Mouse (Mus musculus): ENCODE measurements around the gene Rfx1. TPM values are rescaled to one million over a fixed set of nuclear protein-coding genes. Genes with fewer than 3 reads are reported as not detected.

Gene Rfx1
- 2.3 TPM for polyA plus RNA-seq (2014; fragmentation: Illumina TruSeq; extraction: RNeasy Lipid Tissue Mini Kit (QIAGEN cat#74804); ENCODE audit: low read depth, low replicate concordance)

DNA sequence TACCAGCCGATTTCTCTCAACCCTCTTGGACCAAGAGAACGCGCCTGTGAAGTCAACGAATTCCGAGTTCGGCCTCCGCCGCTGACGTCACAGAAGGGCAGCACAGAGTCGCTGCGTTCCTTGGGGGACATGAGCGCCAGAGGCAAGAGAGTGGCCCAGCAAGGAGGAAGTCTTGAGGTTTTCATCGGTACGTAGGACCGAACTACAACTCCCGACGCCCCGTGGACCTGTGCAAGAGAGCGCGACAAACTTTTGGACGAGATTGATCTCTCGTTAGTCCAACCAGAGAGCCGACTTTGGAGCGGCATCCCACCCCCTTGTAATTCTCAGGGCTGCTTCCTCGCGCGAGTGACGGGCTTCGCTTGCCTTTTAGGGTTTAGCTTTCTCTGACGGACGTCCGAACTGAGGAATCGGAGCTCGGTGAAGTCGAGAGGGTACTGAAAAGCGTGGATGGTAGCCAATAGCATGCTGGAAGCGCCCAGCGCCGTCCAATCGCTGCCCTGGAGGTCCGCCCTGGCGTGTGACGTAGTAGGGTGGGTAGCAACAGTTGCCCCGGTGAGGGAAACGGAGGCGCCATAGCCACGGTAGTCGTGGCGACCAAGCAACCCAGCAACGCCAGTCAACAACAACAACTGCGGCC, at the start of gene Rfx1:
Gene Rfx1 (plus strand): TSS at position 544 of the 640 bp plus-strand sequence.

DNA sequence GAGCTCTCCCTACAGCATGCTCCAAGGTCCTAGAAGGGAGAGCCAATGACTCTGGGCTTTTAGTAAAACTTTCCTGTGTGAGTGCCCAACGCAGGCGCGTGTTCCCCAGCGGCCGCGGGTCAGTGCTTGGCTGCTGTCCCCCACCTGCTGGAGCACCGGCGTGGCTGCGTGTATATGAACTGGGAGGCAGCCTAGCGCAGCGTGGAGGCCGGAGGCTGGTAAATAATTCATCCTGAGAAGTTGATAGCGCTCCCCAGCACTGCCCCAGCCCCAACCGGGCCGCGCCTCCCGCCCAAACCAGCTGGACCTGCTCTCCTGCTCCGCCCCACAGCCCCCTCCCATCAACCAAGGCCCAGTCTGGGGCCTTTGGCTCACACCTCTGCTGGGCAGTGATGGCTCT, 45.5 kb upstream of the Rfx1 start, which contains the start of gene Palm3:
Gene Palm3 (plus strand): TSS at position 376 of the 400 bp plus-strand sequence.

DNA sequence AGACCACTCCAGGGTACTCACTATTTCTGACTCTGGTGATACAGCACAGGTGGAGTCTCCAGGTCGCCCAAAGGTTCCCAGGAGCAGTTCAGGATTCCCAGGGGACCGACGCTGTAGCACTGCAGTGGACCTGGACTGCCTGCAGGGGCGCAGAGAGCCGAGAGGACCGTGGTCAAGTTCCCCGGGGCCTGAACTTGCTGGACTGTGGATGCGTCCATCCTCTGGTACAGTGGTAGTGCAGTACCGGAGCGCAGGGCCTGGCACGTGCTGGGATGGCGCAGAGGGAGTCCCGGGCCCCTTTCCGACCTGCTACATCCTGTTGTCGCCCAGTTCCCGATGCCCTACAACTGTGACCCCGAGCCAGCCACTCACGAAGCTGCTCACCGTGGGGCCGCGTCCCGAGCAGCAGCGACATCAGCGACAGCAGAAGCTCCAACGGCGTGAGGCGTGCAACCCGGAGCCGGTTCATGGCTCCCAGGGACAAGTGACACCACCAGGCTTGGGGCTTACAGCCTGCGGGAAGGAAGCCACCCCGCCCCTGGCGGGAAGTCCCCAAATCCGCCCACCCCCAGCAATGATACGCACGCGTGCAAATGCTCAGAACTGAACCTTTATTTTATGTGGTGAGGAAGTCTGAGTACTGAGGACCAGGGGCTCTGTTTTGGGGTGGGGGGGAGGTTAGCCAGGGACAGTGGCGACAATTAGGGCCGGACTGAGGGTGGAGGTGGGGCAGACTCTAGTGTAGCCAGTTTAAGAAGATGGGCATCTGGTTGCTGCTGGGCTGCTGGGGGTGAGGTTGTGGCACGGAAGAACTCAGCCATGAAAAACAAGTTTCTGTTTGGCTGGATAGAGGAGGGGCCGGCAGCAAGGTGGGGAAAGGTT, 24.3 kb upstream of the Rfx1 start, which contains the start of gene Il27ra:
Gene Il27ra (minus strand): TSS at position 524 of the 882 bp plus-strand sequence.

DNA sequence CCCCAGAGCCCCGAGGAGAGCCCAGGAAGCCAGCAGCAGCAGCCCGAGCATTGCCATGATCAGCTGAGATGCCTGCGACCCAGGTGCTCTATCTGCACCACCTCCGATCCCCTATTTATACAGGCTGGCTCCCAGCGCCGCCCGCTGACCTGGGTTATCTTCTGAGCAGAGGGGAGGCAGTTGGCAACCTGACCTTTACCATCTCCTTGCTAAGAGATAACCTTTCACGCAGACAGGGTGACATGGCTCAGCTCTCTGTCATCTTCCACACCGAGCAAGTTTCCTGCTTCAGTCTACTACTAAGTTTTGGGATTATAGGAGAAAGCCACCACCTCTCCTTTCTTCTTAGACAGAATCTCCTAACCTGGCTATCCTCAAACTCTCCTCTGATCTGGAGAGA, 21.7 kb upstream of the Rfx1 start, which contains the start of gene Rln3:
Gene Rln3 (minus strand): TSS at position 101 of the 400 bp plus-strand sequence.

DNA sequence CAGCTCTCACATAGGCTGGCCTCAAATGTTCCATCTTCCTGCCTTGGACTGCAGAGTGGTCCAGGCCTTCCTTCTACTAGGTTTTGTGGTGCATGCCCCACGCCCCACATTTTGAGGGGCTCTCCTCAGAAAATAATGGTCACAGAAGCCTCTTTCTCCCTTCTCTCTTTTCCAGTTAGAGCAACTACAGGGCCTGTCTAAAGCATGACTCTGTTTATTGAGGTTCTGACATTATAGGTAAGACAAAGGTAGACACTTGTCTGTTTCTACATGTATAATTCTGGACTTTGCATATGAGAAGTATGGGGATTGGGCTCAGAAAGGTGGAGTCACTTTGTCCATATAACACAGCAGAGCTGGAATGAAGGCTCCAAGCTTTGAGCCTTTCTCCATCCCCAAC, 1.6 kb upstream of the Rfx1 start, which contains the start of gene Gm10643:
Gene Gm10643 (minus strand): TSS at position 101 of the 400 bp plus-strand sequence.

DNA sequence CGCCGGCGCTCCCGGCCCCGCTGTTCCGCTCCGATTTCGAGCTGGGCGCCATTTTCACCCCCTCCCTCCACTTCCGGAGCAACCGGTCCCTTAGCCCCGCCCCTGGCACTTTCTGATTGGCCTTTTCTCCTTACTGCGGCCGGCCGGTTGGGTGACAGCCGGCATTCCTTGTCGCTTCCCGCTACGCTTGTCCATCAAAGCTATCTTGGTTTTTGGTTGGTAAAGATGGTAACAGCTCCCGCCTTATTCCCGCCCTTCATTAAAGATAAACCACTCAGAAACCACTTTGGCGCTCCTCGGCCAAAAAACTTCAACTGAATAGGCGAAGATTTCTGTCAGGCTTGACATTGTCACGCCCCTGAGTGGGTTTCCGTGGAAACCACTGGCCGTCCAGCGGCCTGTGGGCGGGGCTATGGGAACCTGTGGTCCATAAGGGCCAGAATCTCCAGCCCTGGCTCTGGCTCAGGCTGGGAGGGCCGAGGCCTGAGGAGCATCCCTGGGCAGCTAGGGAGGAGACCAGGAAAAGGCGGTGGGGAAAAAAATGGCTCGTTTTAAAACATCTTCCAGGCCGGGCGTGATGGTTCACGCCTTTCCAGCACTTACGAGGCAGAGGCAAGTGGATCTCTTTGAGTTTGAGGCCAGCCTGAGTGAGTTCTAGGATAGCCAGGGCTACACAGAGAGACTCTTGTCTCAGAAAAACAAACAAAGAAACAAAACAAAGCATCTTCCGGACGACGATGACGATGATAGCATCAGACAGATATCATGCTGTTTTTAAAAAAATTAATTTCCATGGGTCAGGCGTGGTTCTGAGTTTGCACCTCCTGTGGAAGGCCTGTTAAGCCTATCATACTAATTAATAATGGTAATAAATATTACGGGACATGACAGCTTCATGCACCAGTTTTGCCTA, 38.3 kb downstream of the Rfx1 start, which contains the start of gene Dcaf15:
Gene Dcaf15 (minus strand): TSS at position 72 of the 913 bp plus-strand sequence.

DNA sequence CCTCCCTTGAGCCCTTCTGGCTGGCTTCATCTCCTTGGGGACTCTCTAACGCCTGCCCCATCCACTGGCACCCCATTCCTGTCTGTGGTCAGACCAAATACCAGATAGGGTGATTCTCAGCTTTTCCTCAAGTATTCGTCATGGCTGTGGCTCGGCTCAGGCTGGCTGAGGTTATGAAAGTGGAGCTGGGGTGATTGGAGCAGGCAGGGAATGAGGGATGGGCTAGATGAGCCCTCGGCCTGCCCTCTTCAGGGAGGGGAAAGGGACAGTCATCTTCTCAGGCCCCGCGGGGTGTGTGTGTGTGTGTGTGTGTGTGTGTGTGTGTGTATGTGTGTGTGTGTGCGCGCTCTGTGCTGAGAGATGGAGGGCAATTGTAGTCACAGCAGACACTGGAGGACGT, 59.0 kb downstream of the Rfx1 start, which contains the start of gene Podnl1:
Gene Podnl1 (plus strand): TSS at position 334 of the 400 bp plus-strand sequence.

Other genes with a start within 250 kb of the Rfx1 start
- gene Adgrl1, start 166.7 kb upstream of the Rfx1 start, polyA plus RNA-seq (2014; fragmentation: Illumina TruSeq; extraction: RNeasy Lipid Tissue Mini Kit (QIAGEN cat#74804); ENCODE audit: low read depth, low replicate concordance): 3.5 TPM
- 2.5 TPM for gene Gm10644, start 111.6 kb upstream of the Rfx1 start, polyA plus RNA-seq (2014; fragmentation: Illumina TruSeq; extraction: RNeasy Lipid Tissue Mini Kit (QIAGEN cat#74804); ENCODE audit: low read depth, low replicate concordance)
- gene Asf1b, start 111.3 kb upstream of the Rfx1 start, polyA plus RNA-seq (2014; fragmentation: Illumina TruSeq; extraction: RNeasy Lipid Tissue Mini Kit (QIAGEN cat#74804); ENCODE audit: low read depth, low replicate concordance): 32.0 TPM
- 37.0 TPM for gene Prkaca, start 93.8 kb upstream of the Rfx1 start, polyA plus RNA-seq (2014; fragmentation: Illumina TruSeq; extraction: RNeasy Lipid Tissue Mini Kit (QIAGEN cat#74804); ENCODE audit: low read depth, low replicate concordance)
- gene Samd1, start 69.2 kb upstream of the Rfx1 start, polyA plus RNA-seq (2014; fragmentation: Illumina TruSeq; extraction: RNeasy Lipid Tissue Mini Kit (QIAGEN cat#74804); ENCODE audit: low read depth, low replicate concordance): 2.1 TPM
- gene 1700067K01Rik, start 65.3 kb upstream of the Rfx1 start, polyA plus RNA-seq (2014; fragmentation: Illumina TruSeq; extraction: RNeasy Lipid Tissue Mini Kit (QIAGEN cat#74804); ENCODE audit: low read depth, low replicate concordance): 2.4 TPM
- gene 2210011C24Rik, start 54.7 kb upstream of the Rfx1 start, polyA plus RNA-seq (2014; fragmentation: Illumina TruSeq; extraction: RNeasy Lipid Tissue Mini Kit (QIAGEN cat#74804); ENCODE audit: low read depth, low replicate concordance): 15.4 TPM
- gene Palm3, start 45.4 kb upstream of the Rfx1 start, polyA plus RNA-seq (2014; fragmentation: Illumina TruSeq; extraction: RNeasy Lipid Tissue Mini Kit (QIAGEN cat#74804); ENCODE audit: low read depth, low replicate concordance): 0.13 TPM
- not detected for gene Il27ra, start 24.2 kb upstream of the Rfx1 start, polyA plus RNA-seq (2014; fragmentation: Illumina TruSeq; extraction: RNeasy Lipid Tissue Mini Kit (QIAGEN cat#74804); ENCODE audit: low read depth, low replicate concordance)
- not detected for gene Rln3, start 21.8 kb upstream of the Rfx1 start, polyA plus RNA-seq (2014; fragmentation: Illumina TruSeq; extraction: RNeasy Lipid Tissue Mini Kit (QIAGEN cat#74804); ENCODE audit: low read depth, low replicate concordance)
- 8.6 TPM for gene Gm10643, start 1.7 kb upstream of the Rfx1 start, polyA plus RNA-seq (2014; fragmentation: Illumina TruSeq; extraction: RNeasy Lipid Tissue Mini Kit (QIAGEN cat#74804); ENCODE audit: low read depth, low replicate concordance)
- 7.9 TPM for gene Dcaf15, start 37.9 kb downstream of the Rfx1 start, polyA plus RNA-seq (2014; fragmentation: Illumina TruSeq; extraction: RNeasy Lipid Tissue Mini Kit (QIAGEN cat#74804); ENCODE audit: low read depth, low replicate concordance)
- not detected for gene Podnl1, start 59.2 kb downstream of the Rfx1 start, polyA plus RNA-seq (2014; fragmentation: Illumina TruSeq; extraction: RNeasy Lipid Tissue Mini Kit (QIAGEN cat#74804); ENCODE audit: low read depth, low replicate concordance)
- gene Cc2d1a, start 81.1 kb downstream of the Rfx1 start, polyA plus RNA-seq (2014; fragmentation: Illumina TruSeq; extraction: RNeasy Lipid Tissue Mini Kit (QIAGEN cat#74804); ENCODE audit: low read depth, low replicate concordance): 0.74 TPM
- 5.8 TPM for gene 4930432K21Rik, start 81.2 kb downstream of the Rfx1 start, polyA plus RNA-seq (2014; fragmentation: Illumina TruSeq; extraction: RNeasy Lipid Tissue Mini Kit (QIAGEN cat#74804); ENCODE audit: low read depth, low replicate concordance)
- not detected for gene Nanos3, start 118.4 kb downstream of the Rfx1 start, polyA plus RNA-seq (2014; fragmentation: Illumina TruSeq; extraction: RNeasy Lipid Tissue Mini Kit (QIAGEN cat#74804); ENCODE audit: low read depth, low replicate concordance)
- 0.20 TPM for gene Zswim4, start 170.2 kb downstream of the Rfx1 start, polyA plus RNA-seq (2014; fragmentation: Illumina TruSeq; extraction: RNeasy Lipid Tissue Mini Kit (QIAGEN cat#74804); ENCODE audit: low read depth, low replicate concordance)
- 4.2 TPM for gene D8Ertd738e, start 182.9 kb downstream of the Rfx1 start, polyA plus RNA-seq (2014; fragmentation: Illumina TruSeq; extraction: RNeasy Lipid Tissue Mini Kit (QIAGEN cat#74804); ENCODE audit: low read depth, low replicate concordance)
- 0.81 TPM for gene Mri1, start 190.5 kb downstream of the Rfx1 start, polyA plus RNA-seq (2014; fragmentation: Illumina TruSeq; extraction: RNeasy Lipid Tissue Mini Kit (QIAGEN cat#74804); ENCODE audit: low read depth, low replicate concordance)
- 11.9 TPM for gene Ccdc130, start 203.5 kb downstream of the Rfx1 start, polyA plus RNA-seq (2014; fragmentation: Illumina TruSeq; extraction: RNeasy Lipid Tissue Mini Kit (QIAGEN cat#74804); ENCODE audit: low read depth, low replicate concordance)